ENCODE assay signal across 10 mouse cellular contexts in genomic region chr2:27775625-27776024, GRCm38 (mm10).
DNase-seq lines count a peak whose midpoint lies in the region; ATAC-seq lines count a peak whose summit lies in the region.
"Had no signal": no experiment of that assay in that cellular context is flagged by ENCODE, and none has a peak within 500 bp of the region (broad histone marks: within the 10 kb centered on the region; RNA-seq: fewer than 3 reads in every experiment).

No protein-coding gene starts in this region.

- no peak overlapping the region for H3K9ac ChIP-seq in lung, embryonic 15.5 days
- no peak overlapping the region; the same call in 1 of the 2 replicates for H3K9ac ChIP-seq in heart, embryonic 13.5 days
- no peak overlapping the region for H3K9ac ChIP-seq in neural tube, embryonic 11.5 days (ENCODE audit: low read length)

- WGBS in lung, embryonic 15.5 days, result 42% methylated on average over 5 of the region's 5 CpGs
- WGBS in heart, embryonic 13.5 days, result 45% methylated on average over 5 of the region's 5 CpGs
- 61% methylated on average over 5 of the region's 5 CpGs for WGBS in neural tube, embryonic 11.5 days

- no peak overlapping the region for H3K4me3 ChIP-seq in lung, embryonic 15.5 days
- no peak overlapping the region for H3K4me3 ChIP-seq in heart, embryonic 13.5 days
- no peak overlapping the region for H3K4me3 ChIP-seq in neural tube, embryonic 11.5 days (ENCODE audit: low read depth, low read length)

- H3K4me1 ChIP-seq in lung, embryonic 15.5 days, result peaks cover 68% of the 10 kb centered on the region
- H3K4me1 ChIP-seq in heart, embryonic 13.5 days, result peaks cover 48% of the 10 kb centered on the region
- peaks cover 4% of the 10 kb centered on the region; the same call in 1 of the 2 replicates for H3K4me1 ChIP-seq in neural tube, embryonic 11.5 days (ENCODE audit: control insufficient read depth, insufficient read depth, low read length)

- H3K9me3 ChIP-seq in lung, embryonic 15.5 days, result no peaks in the 10 kb centered on the region
- H3K9me3 ChIP-seq in heart, embryonic 13.5 days, result no peaks in the 10 kb centered on the region
- no peaks in the 10 kb centered on the region for H3K9me3 ChIP-seq in neural tube, embryonic 11.5 days (ENCODE audit: control insufficient read depth, low read length)

- H3K27me3 ChIP-seq in lung, embryonic 15.5 days, result no peaks in the 10 kb centered on the region
- H3K27me3 ChIP-seq in heart, embryonic 13.5 days (replicated peaks), result 0 out of 2 replicates have a peak, but pooled peaks cover 3% of the 10 kb centered on the region
- H3K27me3 ChIP-seq in neural tube, embryonic 11.5 days (ENCODE audit: control insufficient read depth, insufficient read depth, low read length), result no peaks in the 10 kb centered on the region

- peak; percentile 48 for DNase-seq in embryo, embryonic 10.5 days (ENCODE audit: low spot score)
- DNase-seq in embryo, embryonic 10 days (ENCODE audit: low spot score), result no peak
- DNase-seq in lung, postnatal 14 days, result no peak
- peak; percentile 40 for DNase-seq in neural tube, embryonic 11.5 days (ENCODE audit: low spot score)
- no peak for DNase-seq in right cerebral cortex, postnatal 4 days
- DNase-seq: thymus, adult 2 months had no signal

- no peaks in the 10 kb centered on the region for H3K36me3 ChIP-seq in lung, embryonic 15.5 days
- no peaks in the 10 kb centered on the region for H3K36me3 ChIP-seq in heart, embryonic 13.5 days
- H3K36me3 ChIP-seq in neural tube, embryonic 11.5 days (ENCODE audit: control insufficient read depth, insufficient read depth, low read length), result no peaks in the 10 kb centered on the region

- no peak for ATAC-seq in lung, embryonic 15.5 days (ENCODE audit: borderline replicate concordance, extremely low read depth, low FRiP score, low TSS enrichment)
- no peak for ATAC-seq in heart, embryonic 13.5 days (ENCODE audit: extremely low read depth, insufficient number of reproducible peaks, low FRiP score, low TSS enrichment)
- no peak for ATAC-seq in neural tube, embryonic 11.5 days (ENCODE audit: insufficient read depth, low FRiP score, low TSS enrichment)
- ATAC-seq in erythroblast, adult 5-6 weeks (replicated peaks; ENCODE audit: low FRiP score, poor library complexity, severe bottlenecking), result no peak
- ATAC-seq: hindbrain, embryonic 16.5 days had no signal

- peak overlapping the region; percentile 94 for H3K27ac ChIP-seq in lung, embryonic 15.5 days
- peak overlapping the region; percentile 87 for H3K27ac ChIP-seq in heart, embryonic 13.5 days (replicated peaks)
- no peak overlapping the region for H3K27ac ChIP-seq in neural tube, embryonic 11.5 days (ENCODE audit: low read depth, low read length)

- H3K4me2 ChIP-seq in lung, embryonic 15.5 days, result no peak overlapping the region
- H3K4me2 ChIP-seq in heart, embryonic 13.5 days, result no peak overlapping the region
- H3K4me2 ChIP-seq in neural tube, embryonic 11.5 days (ENCODE audit: low read depth), result no peak overlapping the region

Comparison
In these comparisons a context has a peak if more than half of its experiments do, and no peak if none do; other contexts are left out.
1. DNase-seq: peak in embryo, embryonic 10.5 days (single experiment) and neural tube, embryonic 11.5 days (single experiment); none in embryo, embryonic 10 days (single experiment), lung, postnatal 14 days (single experiment) and right cerebral cortex, postnatal 4 days (single experiment).